Mouse (Mus musculus): Measurements from ENCODE around the gene Uba5. TPM values are rescaled to one million over a fixed set of nuclear protein-coding genes. Genes with fewer than 3 reads are reported as not detected.

Uba5 gene
- polyA plus RNA-seq, 1 experiment from 2014 or later = 63.9 TPM

- Histone ChIP-seq H3K4me2 (ENCODE audit: low read depth, severe bottlenecking) (no peak overlapping the region), H3K9me3 (ENCODE audit: control insufficient read depth, low read length) (0 out of 2 replicates have a peak, but pooled peaks cover 2% of the 10 kb centered on the region), H3K27ac (replicated peaks; ENCODE audit: low read depth, low read length) (no peak overlapping the region), H3K4me1 (ENCODE audit: control insufficient read depth, insufficient read depth, low read length) (no peaks in the 10 kb centered on the region), H3K27me3 (ENCODE audit: control insufficient read depth, insufficient read depth, low read length) (no peaks in the 10 kb centered on the region), H3K36me3 (ENCODE audit: control insufficient read depth, insufficient read depth, low read length) (peaks cover 5% of the 10 kb centered on the region; the same call in 1 of the 2 replicates), H3K9ac (ENCODE audit: low read length) (no peak overlapping the region), H3K4me3 (ENCODE audit: low read depth, low read length) (no peak overlapping the region)
- ATAC-seq (ENCODE audit: insufficient number of reproducible peaks, low FRiP score, low TSS enrichment, low read depth) (no peak), DNase-seq (ENCODE audit: low spot score) (no peak)
- 96% methylated on average over 8 of the region's 8 CpGs for WGBS
Observed at GRCm38 (mm10) chr9:104027186-104027585, 35.7 kb downstream of the Uba5 start.

- H3K27ac ChIP-seq (replicated peaks; ENCODE audit: low read depth, low read length) = no peak overlapping the region
- 93% methylated on average over 10 of the region's 10 CpGs for WGBS
Observed at GRCm38 (mm10) chr9:104021026-104021425, 41.9 kb downstream of the Uba5 start.

DNA sequence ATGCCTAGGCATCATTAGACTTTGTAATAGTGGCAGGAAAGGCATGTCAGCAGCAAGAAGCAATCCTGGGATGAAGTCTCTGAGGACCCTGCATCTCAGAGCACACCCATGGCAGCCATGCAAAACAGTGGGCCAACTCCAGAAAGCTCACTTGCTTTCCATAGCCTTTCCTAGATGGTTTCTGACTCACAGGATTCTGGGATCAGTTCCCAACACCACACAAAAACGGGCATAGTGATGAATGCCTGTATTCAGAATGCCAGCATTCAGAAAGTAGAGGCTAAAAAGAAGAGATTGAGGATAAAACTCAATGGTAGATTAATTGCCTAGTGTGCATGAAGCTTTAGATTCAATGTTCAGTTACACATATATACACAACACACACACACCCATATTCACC is 48.4 kb downstream of the Uba5 start:
- Histone ChIP-seq H3K4me3 (ENCODE audit: low read depth, low read length) (no peak overlapping the region), H3K4me2 (ENCODE audit: low read depth, severe bottlenecking) (no peak overlapping the region), H3K9me3 (ENCODE audit: control insufficient read depth, low read length) (no peaks in the 10 kb centered on the region), H3K27me3 (ENCODE audit: control insufficient read depth, insufficient read depth, low read length) (no peaks in the 10 kb centered on the region), H3K4me1 (ENCODE audit: control insufficient read depth, insufficient read depth, low read length) (no peaks in the 10 kb centered on the region), H3K9ac (ENCODE audit: low read length) (no peak overlapping the region), H3K27ac (replicated peaks; ENCODE audit: low read depth, low read length) (no peak overlapping the region), H3K36me3 (ENCODE audit: control insufficient read depth, insufficient read depth, low read length) (no peaks in the 10 kb centered on the region)
- no peak for DNase-seq (ENCODE audit: low spot score)
- no peak for ATAC-seq (ENCODE audit: insufficient number of reproducible peaks, low FRiP score, low TSS enrichment, low read depth)
- 69% methylated on average over 1 of the region's 1 CpGs for WGBS

More at GRCm38 (mm10) chr9:104021026-104021425, 41.9 kb downstream of the Uba5 start:
- Histone ChIP-seq H3K4me3 (ENCODE audit: low read depth, low read length) (no peak overlapping the region), H3K36me3 (ENCODE audit: control insufficient read depth, insufficient read depth, low read length) (no peaks in the 10 kb centered on the region), H3K4me2 (ENCODE audit: low read depth, severe bottlenecking) (no peak overlapping the region), H3K27me3 (ENCODE audit: control insufficient read depth, insufficient read depth, low read length) (no peaks in the 10 kb centered on the region), H3K9ac (ENCODE audit: low read length) (no peak overlapping the region), H3K9me3 (ENCODE audit: control insufficient read depth, low read length) (no peaks in the 10 kb centered on the region), H3K4me1 (ENCODE audit: control insufficient read depth, insufficient read depth, low read length) (no peaks in the 10 kb centered on the region)
- DNase-seq (ENCODE audit: low spot score) = no peak
- ATAC-seq (ENCODE audit: insufficient number of reproducible peaks, low FRiP score, low TSS enrichment, low read depth) = no peak

DNA sequence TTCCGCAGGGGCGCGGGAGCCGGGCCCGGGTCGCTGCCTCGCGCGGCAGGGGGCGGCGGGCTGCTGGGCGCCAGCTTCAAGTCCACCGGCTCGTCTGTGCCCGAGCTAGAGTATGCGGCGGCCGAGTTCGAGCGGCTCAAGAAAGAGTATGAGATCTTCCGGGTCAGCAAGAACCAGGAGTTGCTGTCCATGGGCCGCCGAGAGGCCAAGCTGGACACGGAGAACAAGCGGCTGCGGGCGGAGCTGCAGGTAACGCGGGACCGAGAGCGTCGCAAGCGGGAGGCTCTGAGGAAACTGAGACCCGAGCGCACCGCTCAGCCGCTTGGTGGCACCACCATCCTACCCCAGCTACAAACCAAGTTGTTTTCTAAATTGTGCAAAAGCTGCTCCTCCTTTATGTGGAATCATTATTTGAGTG is 60.0 kb downstream of the Uba5 start:
- ATAC-seq (ENCODE audit: insufficient number of reproducible peaks, low FRiP score, low TSS enrichment, low read depth) (peak; percentile 41), DNase-seq (ENCODE audit: low spot score) (peak; percentile 84)
- WGBS = under 1% methylated on average over 37 of the region's 37 CpGs
- no peaks in the 10 kb centered on the region for H3K27me3 ChIP-seq (ENCODE audit: control insufficient read depth, insufficient read depth, low read length)
- H3K4me1 ChIP-seq (ENCODE audit: control insufficient read depth, insufficient read depth, low read length) = 0 out of 2 replicates have a peak, but pooled peaks cover 4% of the 10 kb centered on the region
- peak overlapping the region; percentile 65 for H3K4me3 ChIP-seq (ENCODE audit: low read depth, low read length)
- H3K36me3 ChIP-seq (ENCODE audit: control insufficient read depth, insufficient read depth, low read length) = no peaks in the 10 kb centered on the region
- peak overlapping the region; percentile 65 for H3K9ac ChIP-seq (ENCODE audit: low read length)
- no peak overlapping the region; the same call in 1 of the 2 replicates for H3K27ac ChIP-seq (replicated peaks; ENCODE audit: low read depth, low read length)
- H3K9me3 ChIP-seq (ENCODE audit: control insufficient read depth, low read length) = no peaks in the 10 kb centered on the region
- peak overlapping the region; percentile 56 for H3K4me2 ChIP-seq (ENCODE audit: low read depth, severe bottlenecking)

GRCm38 (mm10) chr9:104001921-104002859 is 60.7 kb downstream of the Uba5 start, which contains the start of gene Nphp3:
TSS of gene Nphp3 (plus strand) at chr9:104002544.
- Histone ChIP-seq H3K4me3 (ENCODE audit: low read depth, low read length) (peak within 1 kb of the TSS; percentile 65), H3K4me2 (ENCODE audit: low read depth, severe bottlenecking) (peak within 1 kb of the TSS; percentile 56), H3K4me1 (ENCODE audit: control insufficient read depth, insufficient read depth, low read length) (0 out of 2 replicates have a peak, but pooled peaks cover 4% of the 10 kb centered on the region), H3K27ac (replicated peaks; ENCODE audit: low read depth, low read length) (no peak within 1 kb of the TSS; the same call in 1 of the 2 replicates), H3K9ac (ENCODE audit: low read length) (peak within 1 kb of the TSS; percentile 65), H3K9me3 (ENCODE audit: control insufficient read depth, low read length) (no peaks in the 10 kb centered on the region), H3K36me3 (ENCODE audit: control insufficient read depth, insufficient read depth, low read length) (no peaks in the 10 kb centered on the region), H3K27me3 (ENCODE audit: control insufficient read depth, insufficient read depth, low read length) (no peaks in the 10 kb centered on the region)
- DNase-seq (ENCODE audit: low spot score) (peak; percentile 99), ATAC-seq (ENCODE audit: insufficient number of reproducible peaks, low FRiP score, low TSS enrichment, low read depth) (peak; percentile 99)
- WGBS = under 1% methylated on average over 55 of the region's 55 CpGs

DNA sequence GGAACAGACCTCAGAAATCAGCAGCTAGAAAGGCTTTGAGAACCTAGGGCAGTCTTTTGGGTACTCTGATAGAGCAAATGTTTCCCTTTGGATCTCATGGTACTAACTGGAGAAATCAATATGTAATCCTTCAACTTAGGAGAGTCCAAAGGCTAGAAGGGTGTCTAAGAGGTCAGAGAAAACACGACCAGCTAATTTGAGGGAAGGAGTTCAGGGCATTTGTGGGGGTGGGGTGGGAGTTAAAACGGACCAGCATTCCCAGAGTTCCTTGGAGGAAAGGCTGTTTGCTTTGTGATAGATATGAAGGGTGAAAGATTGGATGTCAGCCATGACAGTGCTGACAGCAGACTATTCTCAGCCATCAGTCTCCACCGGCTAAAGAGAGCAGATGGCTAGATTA is 62.3 kb downstream of the Uba5 start:
- H3K27me3 ChIP-seq (ENCODE audit: control insufficient read depth, insufficient read depth, low read length) = no peaks in the 10 kb centered on the region
- DNase-seq (ENCODE audit: low spot score) (no peak), ATAC-seq (ENCODE audit: insufficient number of reproducible peaks, low FRiP score, low TSS enrichment, low read depth) (no peak)
- H3K9me3 ChIP-seq (ENCODE audit: control insufficient read depth, low read length) = no peaks in the 10 kb centered on the region
- H3K9ac ChIP-seq (ENCODE audit: low read length) = no peak overlapping the region
- no peak overlapping the region for H3K27ac ChIP-seq (replicated peaks; ENCODE audit: low read depth, low read length)
- no peak overlapping the region for H3K4me2 ChIP-seq (ENCODE audit: low read depth, severe bottlenecking)
- H3K4me1 ChIP-seq (ENCODE audit: control insufficient read depth, insufficient read depth, low read length) = 0 out of 2 replicates have a peak, but pooled peaks cover 4% of the 10 kb centered on the region
- no peak overlapping the region for H3K4me3 ChIP-seq (ENCODE audit: low read depth, low read length)
- WGBS = 62% methylated on average over 3 of the region's 3 CpGs
- H3K36me3 ChIP-seq (ENCODE audit: control insufficient read depth, insufficient read depth, low read length) = no peaks in the 10 kb centered on the region

Other genes starting within 250 kb of the Uba5 start
- gene Nphp3, start 60.6 kb downstream of the Uba5 start, polyA plus RNA-seq (2014; fragmentation: Nextera tagmentation; extraction: Ambion mirVana) = 5.5 and 6.1 TPM in 2 replicates
- not detected in 2 replicates for gene Gm28305, start 22.5 kb downstream of the Uba5 start, polyA plus RNA-seq (2014; fragmentation: Nextera tagmentation; extraction: Ambion mirVana)
- 10.3 and 11.6 TPM in 2 replicates for gene Acad11, start 243 bp upstream of the Uba5 start, polyA plus RNA-seq (2014; fragmentation: Nextera tagmentation; extraction: Ambion mirVana)
- gene Ackr4, start 63.8 kb upstream of the Uba5 start, polyA plus RNA-seq (2014; fragmentation: Nextera tagmentation; extraction: Ambion mirVana) = 0.62 and 0.67 TPM in 2 replicates
- 27.3 and 27.7 TPM in 2 replicates for gene Dnajc13, start 199.8 kb upstream of the Uba5 start, polyA plus RNA-seq (2014; fragmentation: Nextera tagmentation; extraction: Ambion mirVana)

Data from limb, embryonic 11.5 days (tissue).